Mouse (Mus musculus): ENCODE measurements around the gene Ucp3. TPM values are rescaled to one million over a fixed set of nuclear protein-coding genes. Genes with fewer than 3 reads are reported as not detected.
A peak's percentile ranks its signal among the peaks of the same experiment; 100 is the strongest.

The Ucp3 gene
- polyA plus RNA-seq, 1 experiment from 2014 or later = 0.08 TPM

GRCm38 (mm10) chr7:100495581-100496251 lies 22.9 kb downstream of the Ucp3 start:
- Histone ChIP-seq H3K27ac (replicated peaks in 1 of 2; ENCODE audit: control insufficient read depth in 1 of 2, insufficient read depth in 1 of 2, low read depth in 2 of 2, low read length in 2 of 2) (peak overlapping the region; percentile 71 to 87), H3K4me2 (ENCODE audit: low read length) (peak overlapping the region; percentile 97), H3K9me3 (ENCODE audit: control insufficient read depth, low read length) (no peaks in the 10 kb centered on the region), H3K4me1 (ENCODE audit: control insufficient read depth in 2 of 2, insufficient read depth in 2 of 2, low read length in 2 of 2) (peaks cover 30 to 43% of the 10 kb centered on the region in 2 experiments), H3K27me3 (ENCODE audit: control insufficient read depth, insufficient read depth, low read length) (no peaks in the 10 kb centered on the region), H3K36me3 (ENCODE audit: control insufficient read depth, insufficient read depth, low read length) (peaks cover 43% of the 10 kb centered on the region), H3K4me3 (ENCODE audit: control insufficient read depth in 1 of 2, insufficient read depth in 1 of 2, low read depth in 1 of 2, low read length in 2 of 2) (peak overlapping the region; percentile 1 to 52; a peak in 3 of 4 replicates), H3K9ac (ENCODE audit: low read length) (peak overlapping the region; percentile 58)
- ATAC-seq (ENCODE audit: insufficient number of reproducible peaks, insufficient read depth, low FRiP score, low read depth) = peak; percentile 47; the same call in 1 of the 2 replicates
- WGBS = 18% methylated on average over 11 of the region's 11 CpGs

GRCm38 (mm10) chr7:100496371-100496770 lies 23.6 kb downstream of the Ucp3 start:
- 72% methylated on average over 6 of the region's 6 CpGs for WGBS
- Histone ChIP-seq H3K4me1 (ENCODE audit: control insufficient read depth in 2 of 2, insufficient read depth in 2 of 2, low read length in 2 of 2) (peaks cover 30 to 43% of the 10 kb centered on the region in 2 experiments), H3K4me3 (ENCODE audit: control insufficient read depth in 1 of 2, insufficient read depth in 1 of 2, low read depth in 1 of 2, low read length in 2 of 2) (no peak overlapping the region), H3K27me3 (ENCODE audit: control insufficient read depth, insufficient read depth, low read length) (no peaks in the 10 kb centered on the region), H3K9ac (ENCODE audit: low read length) (peak overlapping the region; percentile 49; the same call in 1 of the 2 replicates), H3K36me3 (ENCODE audit: control insufficient read depth, insufficient read depth, low read length) (peaks cover 43% of the 10 kb centered on the region), H3K9me3 (ENCODE audit: control insufficient read depth, low read length) (no peaks in the 10 kb centered on the region), H3K27ac (replicated peaks in 1 of 2; ENCODE audit: control insufficient read depth in 1 of 2, insufficient read depth in 1 of 2, low read depth in 2 of 2, low read length in 2 of 2) (peak overlapping the region; percentile 40 to 87; a peak in 2 of 4 replicates), H3K4me2 (ENCODE audit: low read length) (peak overlapping the region; percentile 97)
- ATAC-seq (ENCODE audit: insufficient number of reproducible peaks, insufficient read depth, low FRiP score, low read depth) = no peak

- WGBS = 91% methylated on average over 9 of the region's 9 CpGs
- Histone ChIP-seq H3K4me3 (ENCODE audit: control insufficient read depth in 1 of 2, insufficient read depth in 1 of 2, low read depth in 1 of 2, low read length in 2 of 2) (no peak overlapping the region), H3K27ac (replicated peaks in 1 of 2; ENCODE audit: control insufficient read depth in 1 of 2, insufficient read depth in 1 of 2, low read depth in 2 of 2, low read length in 2 of 2) (no peak overlapping the region), H3K36me3 (ENCODE audit: control insufficient read depth, insufficient read depth, low read length) (peaks cover 43% of the 10 kb centered on the region), H3K9me3 (ENCODE audit: control insufficient read depth, low read length) (no peaks in the 10 kb centered on the region), H3K27me3 (ENCODE audit: control insufficient read depth, insufficient read depth, low read length) (no peaks in the 10 kb centered on the region), H3K9ac (ENCODE audit: low read length) (no peak overlapping the region), H3K4me1 (ENCODE audit: control insufficient read depth in 2 of 2, insufficient read depth in 2 of 2, low read length in 2 of 2) (peaks cover 30 to 43% of the 10 kb centered on the region in 2 experiments), H3K4me2 (ENCODE audit: low read length) (no peak overlapping the region)
- ATAC-seq (ENCODE audit: insufficient number of reproducible peaks, insufficient read depth, low FRiP score, low read depth) = no peak
Measured at GRCm38 (mm10) chr7:100496791-100497190, 24.0 kb downstream of the Ucp3 start.

GRCm38 (mm10) chr7:100497402-100497801 lies 24.6 kb downstream of the Ucp3 start:
- WGBS = 74% methylated on average over 4 of the region's 4 CpGs

GRCm38 (mm10) chr7:100497982-100498381 lies 25.2 kb downstream of the Ucp3 start:
- 92% methylated on average over 13 of the region's 13 CpGs for WGBS
- Histone ChIP-seq H3K27me3 (ENCODE audit: control insufficient read depth, insufficient read depth, low read length) (no peaks in the 10 kb centered on the region), H3K4me1 (ENCODE audit: control insufficient read depth in 2 of 2, insufficient read depth in 2 of 2, low read length in 2 of 2) (peaks cover 24 to 35% of the 10 kb centered on the region in 2 experiments)

More at GRCm38 (mm10) chr7:100497402-100497801, 24.6 kb downstream of the Ucp3 start:
- Histone ChIP-seq H3K9ac (ENCODE audit: low read length) (no peak overlapping the region), H3K27ac (replicated peaks in 1 of 2; ENCODE audit: control insufficient read depth in 1 of 2, insufficient read depth in 1 of 2, low read depth in 2 of 2, low read length in 2 of 2) (no peak overlapping the region), H3K9me3 (ENCODE audit: control insufficient read depth, low read length) (no peaks in the 10 kb centered on the region), H3K27me3 (ENCODE audit: control insufficient read depth, insufficient read depth, low read length) (no peaks in the 10 kb centered on the region), H3K4me3 (ENCODE audit: control insufficient read depth in 1 of 2, insufficient read depth in 1 of 2, low read depth in 1 of 2, low read length in 2 of 2) (no peak overlapping the region), H3K36me3 (ENCODE audit: control insufficient read depth, insufficient read depth, low read length) (peaks cover 43% of the 10 kb centered on the region), H3K4me2 (ENCODE audit: low read length) (no peak overlapping the region), H3K4me1 (ENCODE audit: control insufficient read depth in 2 of 2, insufficient read depth in 2 of 2, low read length in 2 of 2) (peaks cover 29 to 41% of the 10 kb centered on the region in 2 experiments)
- ATAC-seq (ENCODE audit: insufficient number of reproducible peaks, insufficient read depth, low FRiP score, low read depth) = no peak

GRCm38 (mm10) chr7:100499465-100499864 lies 26.7 kb downstream of the Ucp3 start:
- Histone ChIP-seq H3K36me3 (ENCODE audit: control insufficient read depth, insufficient read depth, low read length) (peaks cover 43% of the 10 kb centered on the region), H3K27ac (replicated peaks in 1 of 2; ENCODE audit: control insufficient read depth in 1 of 2, insufficient read depth in 1 of 2, low read depth in 2 of 2, low read length in 2 of 2) (no peak overlapping the region), H3K4me3 (ENCODE audit: control insufficient read depth in 1 of 2, insufficient read depth in 1 of 2, low read depth in 1 of 2, low read length in 2 of 2) (no peak overlapping the region), H3K9ac (ENCODE audit: low read length) (no peak overlapping the region), H3K9me3 (ENCODE audit: control insufficient read depth, low read length) (no peaks in the 10 kb centered on the region), H3K4me2 (ENCODE audit: low read length) (no peak overlapping the region), H3K27me3 (ENCODE audit: control insufficient read depth, insufficient read depth, low read length) (no peaks in the 10 kb centered on the region), H3K4me1 (ENCODE audit: control insufficient read depth in 2 of 2, insufficient read depth in 2 of 2, low read length in 2 of 2) (peaks cover 17 to 21% of the 10 kb centered on the region in 2 experiments)
- ATAC-seq (ENCODE audit: insufficient number of reproducible peaks, insufficient read depth, low FRiP score, low read depth) = no peak

More at GRCm38 (mm10) chr7:100497982-100498381, 25.2 kb downstream of the Ucp3 start:
- Histone ChIP-seq H3K9me3 (ENCODE audit: control insufficient read depth, low read length) (no peaks in the 10 kb centered on the region), H3K4me2 (ENCODE audit: low read length) (no peak overlapping the region), H3K9ac (ENCODE audit: low read length) (no peak overlapping the region), H3K4me3 (ENCODE audit: control insufficient read depth in 1 of 2, insufficient read depth in 1 of 2, low read depth in 1 of 2, low read length in 2 of 2) (no peak overlapping the region), H3K36me3 (ENCODE audit: control insufficient read depth, insufficient read depth, low read length) (peaks cover 43% of the 10 kb centered on the region), H3K27ac (replicated peaks in 1 of 2; ENCODE audit: control insufficient read depth in 1 of 2, insufficient read depth in 1 of 2, low read depth in 2 of 2, low read length in 2 of 2) (no peak overlapping the region)
- no peak for ATAC-seq (ENCODE audit: insufficient number of reproducible peaks, insufficient read depth, low FRiP score, low read depth)

- Histone ChIP-seq H3K36me3 (ENCODE audit: control insufficient read depth, insufficient read depth, low read length) (peaks cover 43% of the 10 kb centered on the region), H3K4me2 (ENCODE audit: low read length) (no peak overlapping the region), H3K4me3 (ENCODE audit: control insufficient read depth in 1 of 2, insufficient read depth in 1 of 2, low read depth in 1 of 2, low read length in 2 of 2) (no peak overlapping the region), H3K9ac (ENCODE audit: low read length) (no peak overlapping the region), H3K4me1 (ENCODE audit: control insufficient read depth in 2 of 2, insufficient read depth in 2 of 2, low read length in 2 of 2) (peaks cover 9 to 11% of the 10 kb centered on the region in 2 experiments; a peak in 3 of 4 replicates), H3K27me3 (ENCODE audit: control insufficient read depth, insufficient read depth, low read length) (no peaks in the 10 kb centered on the region), H3K27ac (replicated peaks in 1 of 2; ENCODE audit: control insufficient read depth in 1 of 2, insufficient read depth in 1 of 2, low read depth in 2 of 2, low read length in 2 of 2) (no peak overlapping the region), H3K9me3 (ENCODE audit: control insufficient read depth, low read length) (no peaks in the 10 kb centered on the region)
- 66% methylated on average over 16 of the region's 16 CpGs for WGBS
- ATAC-seq (ENCODE audit: insufficient number of reproducible peaks, insufficient read depth, low FRiP score, low read depth) = no peak
Measured at GRCm38 (mm10) chr7:100500276-100500977, 27.6 kb downstream of the Ucp3 start.
